Mouse (Mus musculus) lung, embryonic 14.5 days (tissue): ENCODE measurements around the gene Selenon. TPM values are rescaled to one million over a fixed set of nuclear protein-coding genes. Genes with fewer than 3 reads are reported as not detected.
A peak's percentile ranks its signal among the peaks of the same experiment; 100 is the strongest.

Experiments
- ATAC-seq: fragments of 200-750 bp; cut with Nextera tagmentation; 2 replicates; pipeline ENCODE4 v1.8.0; 2017; ENCODE audit warnings: mild to moderate bottlenecking, moderate TSS enrichment, moderate library complexity; ENCODE audit not compliant: insufficient read depth
- DNase-seq: peaks from one replicate; pipeline ENCODE4 v3.0.0-alpha.2; 2015
- H3K27ac ChIP-seq: fragments of 300-500 bp; sonication (generic); 2 replicates; pipeline ENCODE4 v1.5.1; 2014; ENCODE audit warnings: low read depth, mild to moderate bottlenecking, moderate library complexity
- H3K27me3 ChIP-seq: fragments of 300-500 bp; sonication (generic); 2 replicates; pipeline ENCODE4 v1.6.1; 2014; ENCODE audit warnings: low read length, control low read depth; ENCODE audit not compliant: insufficient read depth
- H3K36me3 ChIP-seq: fragments of 300-500 bp; sonication (generic); 2 replicates; pipeline ENCODE4 v1.6.1; 2014; ENCODE audit warnings: control low read depth; ENCODE audit not compliant: insufficient read depth
- H3K4me1 ChIP-seq: fragments of 300-500 bp; sonication (generic); 2 replicates; pipeline ENCODE4 v1.6.1; 2014; ENCODE audit warnings: antibody characterized with exemption, control low read depth; ENCODE audit not compliant: insufficient read depth
- H3K4me2 ChIP-seq: fragments of 300-500 bp; sonication (generic); 2 replicates; pipeline ENCODE4 v1.6.1; 2014; ENCODE audit warnings: mild to moderate bottlenecking
- H3K4me3 ChIP-seq: fragments of 300-500 bp; sonication (generic); 2 replicates; pipeline ENCODE4 v1.5.1; 2014; ENCODE audit warnings: low read depth, low read length
- H3K9ac ChIP-seq: fragments of 300-500 bp; sonication (generic); 2 replicates; pipeline ENCODE4 v1.6.1; 2014
- H3K9me3 ChIP-seq: fragments of 300-500 bp; sonication (generic); 2 replicates; pipeline ENCODE4 v1.6.1; 2016; ENCODE audit warnings: low read depth, low read length, control low read depth
- CTCF ChIP-seq: IDR thresholded peaks from 2 replicates; pipeline ENCODE4 v1.5.1; 2016; ENCODE audit warnings: antibody characterized with exemption, low read depth
- WGBS: fragments of 180-500 bp; shearing (Covaris S2); extraction: QIAGEN DNeasy Blood & Tissue Kit; methylation state at CpG from one replicate; pipeline ENCODE4 v1.1.7; 2014; 5-methylcytosine and 5-hydroxymethylcytosine counted together
- polyA plus RNA-seq: library from polyadenylated mRNA; unstranded; fragments of >200 nt; fragmentation: Nextera tagmentation; extraction: Ambion mirVana; gene quantifications from 2 replicates; pipeline ENCODE4 v1.2.1, GENCODE M21; 2014

Gene Selenon
- polyA plus RNA-seq, 1 experiment from 2014 or later: 62.0 TPM

GRCm38 (mm10) chr4:134543261-134543660 lies 8.7 kb downstream of the Selenon start:
- DNase-seq: peak; percentile 95
- TF ChIP-seq CTCF: peak; percentile 99
- Histone ChIP-seq H3K27me3 (no peaks in the 10 kb centered on the region), H3K4me1 (no peaks in the 10 kb centered on the region), H3K4me3 (no peak overlapping the region), H3K9ac (no peak overlapping the region; the same call in 1 of the 2 replicates), H3K27ac (no peak overlapping the region), H3K36me3 (peaks cover 89% of the 10 kb centered on the region), H3K9me3 (no peaks in the 10 kb centered on the region), H3K4me2 (no peak overlapping the region)
- WGBS: 2% methylated on average over 5 of the region's 5 CpGs
- ATAC-seq: peak; percentile 55

- H3K27ac ChIP-seq: no peak overlapping the region
- ATAC-seq: no peak; the same call in 1 of the 2 replicates
- no peaks in the 10 kb centered on the region for H3K9me3 ChIP-seq
- DNase-seq: no peak
- H3K4me3 ChIP-seq: no peak overlapping the region
- WGBS: 90% methylated on average over 9 of the region's 9 CpGs
- no peak for TF ChIP-seq CTCF
- peaks cover 88% of the 10 kb centered on the region for H3K36me3 ChIP-seq
- H3K9ac ChIP-seq: no peak overlapping the region
- no peaks in the 10 kb centered on the region for H3K4me1 ChIP-seq
- no peak overlapping the region for H3K4me2 ChIP-seq
- H3K27me3 ChIP-seq: no peaks in the 10 kb centered on the region
These were observed 9.2 kb downstream of the Selenon start for GRCm38 (mm10) chr4:134542726-134543125.

DNA sequence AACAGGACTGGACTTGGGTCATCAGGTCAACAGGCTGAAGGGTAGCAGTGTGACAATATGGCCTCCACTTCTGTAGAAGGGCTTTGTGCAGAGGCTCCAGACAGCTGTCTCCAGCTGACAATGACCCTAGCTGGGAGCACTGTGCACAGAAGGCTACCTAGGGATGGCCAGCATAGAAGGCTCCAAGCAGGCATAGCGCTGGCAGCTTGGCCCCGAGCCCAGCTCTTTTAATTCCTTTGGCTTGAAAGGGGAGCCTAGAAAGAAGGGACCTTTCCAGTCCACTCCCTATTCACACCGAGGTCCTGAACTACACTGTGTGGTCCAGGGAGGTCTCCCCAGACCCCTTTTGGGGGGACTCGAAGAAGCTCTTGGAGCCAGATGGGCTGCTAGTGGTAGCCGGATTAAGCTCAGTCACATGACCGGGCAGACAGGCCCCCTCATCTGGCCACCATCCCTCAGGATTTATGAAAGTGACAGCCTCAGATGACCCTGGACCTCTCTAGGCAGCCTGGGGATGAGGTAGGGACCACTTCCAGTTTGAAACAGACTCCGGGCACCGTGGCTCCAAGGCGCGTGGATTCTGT lies 12.9 kb downstream of the Selenon start:
- DNase-seq (no peak), ATAC-seq (no peak)
- Histone ChIP-seq H3K27me3 (no peaks in the 10 kb centered on the region), H3K4me1 (no peaks in the 10 kb centered on the region), H3K36me3 (peaks cover 52% of the 10 kb centered on the region), H3K9ac (no peak overlapping the region), H3K9me3 (no peaks in the 10 kb centered on the region), H3K4me3 (no peak overlapping the region), H3K4me2 (no peak overlapping the region), H3K27ac (no peak overlapping the region)
- no peak for TF ChIP-seq CTCF
- 86% methylated on average over 10 of the region's 10 CpGs for WGBS

- ATAC-seq (no peak), DNase-seq (peak; percentile 28)
- H3K9me3 ChIP-seq: no peaks in the 10 kb centered on the region
- peak overlapping the region; percentile 51 for H3K9ac ChIP-seq
- no peak for TF ChIP-seq CTCF
- H3K36me3 ChIP-seq: peaks cover 33% of the 10 kb centered on the region
- no peaks in the 10 kb centered on the region for H3K4me1 ChIP-seq
- H3K27ac ChIP-seq: peak overlapping the region; percentile 90; the same call in 1 of the 2 replicates
- H3K4me3 ChIP-seq: peak overlapping the region; percentile 94
- H3K27me3 ChIP-seq: no peaks in the 10 kb centered on the region
- H3K4me2 ChIP-seq: peak overlapping the region; percentile 88
- 12% methylated on average over 8 of the region's 8 CpGs for WGBS
These were observed 16.2 kb downstream of the Selenon start for GRCm38 (mm10) chr4:134535787-134536151.

GRCm38 (mm10) chr4:134534932-134535786 lies 16.8 kb downstream of the Selenon start, which contains the start of gene Mtfr1l:
Mtfr1l (minus strand) TSS chr4:134535387.
- no peak for TF ChIP-seq CTCF
- peak within 1 kb of the TSS; percentile 75 for H3K9ac ChIP-seq
- no peaks in the 10 kb centered on the region for H3K27me3 ChIP-seq
- ATAC-seq (peak; percentile 98), DNase-seq (peak; percentile 99)
- peak within 1 kb of the TSS; percentile 88 for H3K4me2 ChIP-seq
- peak within 1 kb of the TSS; percentile 94 for H3K4me3 ChIP-seq
- H3K36me3 ChIP-seq: peaks cover 33% of the 10 kb centered on the region
- under 1% methylated on average over 69 of the region's 71 CpGs for WGBS
- H3K27ac ChIP-seq: peak within 1 kb of the TSS; percentile 90
- no peaks in the 10 kb centered on the region for H3K9me3 ChIP-seq
- no peaks in the 10 kb centered on the region for H3K4me1 ChIP-seq

DNA sequence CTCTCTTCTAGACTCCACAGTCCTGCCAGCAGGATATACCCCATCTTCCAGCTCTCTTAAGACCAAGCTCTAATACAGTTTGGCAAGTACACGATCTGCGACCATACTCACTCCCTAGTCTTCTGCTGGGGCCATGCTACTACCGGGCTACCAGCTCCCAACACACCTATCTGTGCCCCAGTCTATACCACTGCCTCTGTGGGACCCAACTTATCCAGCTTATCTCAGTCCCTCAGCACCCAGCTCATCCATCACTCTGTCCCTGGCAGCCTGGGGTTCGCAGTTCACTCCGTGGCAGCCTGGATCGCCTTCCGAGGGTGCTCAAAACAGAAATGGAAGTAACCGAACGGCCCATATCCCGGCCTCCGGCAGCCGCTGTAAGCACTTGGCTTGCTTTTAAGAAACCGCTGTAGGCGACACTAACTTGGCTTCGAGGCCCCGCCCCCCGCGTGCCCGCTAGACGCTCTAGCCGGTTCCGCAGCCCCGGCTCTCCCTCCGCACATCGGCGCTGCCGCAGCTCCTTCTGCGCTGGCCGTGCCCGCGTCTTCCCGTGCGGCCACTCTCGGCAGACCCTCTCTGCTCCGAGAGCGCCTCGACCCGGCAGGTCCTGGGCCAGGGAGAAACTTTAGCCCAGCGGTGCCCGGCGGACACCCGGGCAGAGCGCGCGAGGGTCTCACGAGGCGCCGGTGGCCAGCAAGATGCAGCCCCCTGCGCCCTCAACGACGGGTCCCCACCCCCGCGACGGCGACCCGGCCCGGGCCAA lies 17.7 kb downstream of the Selenon start:
- no peaks in the 10 kb centered on the region for H3K9me3 ChIP-seq
- peak overlapping the region; percentile 90 for H3K27ac ChIP-seq
- H3K4me3 ChIP-seq: peak overlapping the region; percentile 94
- DNase-seq: peak; percentile 85
- peaks cover 33% of the 10 kb centered on the region for H3K36me3 ChIP-seq
- under 1% methylated on average over 57 of the region's 57 CpGs for WGBS
- ATAC-seq: peak; percentile 5; the same call in 1 of the 2 replicates
- peak overlapping the region; percentile 88 for H3K4me2 ChIP-seq
- peak overlapping the region; percentile 75 for H3K9ac ChIP-seq
- H3K27me3 ChIP-seq: no peaks in the 10 kb centered on the region
- H3K4me1 ChIP-seq: no peaks in the 10 kb centered on the region
- TF ChIP-seq CTCF: no peak

DNA sequence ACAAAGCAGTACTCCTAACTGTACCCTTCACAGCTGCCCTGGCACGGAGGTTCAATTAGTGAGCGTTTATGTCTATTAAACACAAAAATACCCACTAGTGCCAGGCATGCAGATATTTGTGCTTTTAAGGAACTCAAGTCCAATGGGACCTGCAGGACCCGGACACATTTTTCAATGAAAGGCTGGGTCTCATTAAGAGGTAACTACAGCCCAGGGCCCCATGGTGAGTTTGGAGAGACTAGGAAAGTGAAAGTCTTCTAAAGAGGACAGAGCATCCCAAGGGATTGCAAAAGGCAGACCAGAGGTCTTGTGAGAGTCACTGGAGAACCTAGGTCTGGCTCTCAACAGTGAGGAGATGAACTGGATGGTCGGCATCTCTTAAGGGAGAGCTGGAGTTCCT lies 18.5 kb downstream of the Selenon start:
- no peaks in the 10 kb centered on the region for H3K9me3 ChIP-seq
- ATAC-seq (no peak), DNase-seq (no peak)
- WGBS: 78% methylated on average over 4 of the region's 4 CpGs
- TF ChIP-seq CTCF: no peak
- H3K36me3 ChIP-seq: peaks cover 34% of the 10 kb centered on the region
- H3K4me1 ChIP-seq: no peaks in the 10 kb centered on the region
- peak overlapping the region; percentile 75; the same call in 1 of the 2 replicates for H3K9ac ChIP-seq
- no peaks in the 10 kb centered on the region for H3K27me3 ChIP-seq
- H3K4me3 ChIP-seq: peak overlapping the region; percentile 94; the same call in 1 of the 2 replicates
- no peak overlapping the region for H3K27ac ChIP-seq
- H3K4me2 ChIP-seq: peak overlapping the region; percentile 88
